Mouse (Mus musculus): ENCODE measurements around the gene Ost4.

DNA sequence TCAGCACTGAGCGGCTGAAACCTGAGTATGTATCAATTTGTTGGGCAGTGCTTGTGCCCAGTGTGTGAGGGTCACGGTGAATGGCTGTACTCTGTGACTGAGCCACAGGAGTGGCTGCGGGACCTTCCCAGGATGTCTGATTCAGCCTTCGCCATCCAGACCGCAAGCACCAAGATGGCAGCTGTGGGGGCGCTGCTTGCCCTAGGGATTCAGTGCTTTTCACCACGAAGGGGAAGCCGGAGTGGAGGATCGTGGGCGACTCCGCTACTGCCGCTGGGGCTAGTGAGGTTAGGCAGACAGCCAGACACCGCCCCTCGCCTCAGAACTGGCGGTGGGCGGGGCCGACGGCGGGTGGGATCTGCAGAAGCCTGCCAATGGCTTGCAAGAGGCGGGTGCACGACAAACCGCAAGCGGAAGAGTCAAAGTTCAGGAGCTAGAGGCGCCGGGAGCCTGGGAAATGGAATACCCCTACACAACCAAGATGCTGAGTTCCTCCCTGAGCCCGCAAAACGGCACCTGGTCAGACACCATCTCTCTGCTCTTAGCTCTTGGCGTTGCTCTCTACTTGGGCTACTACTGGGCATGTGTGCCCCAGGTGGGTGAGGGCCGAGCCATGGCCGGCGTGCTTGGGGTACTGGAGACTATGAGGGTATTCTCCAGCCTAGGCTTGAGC lies 42.2 kb upstream of the Ost4 start:
- TF ChIP-seq RCOR1 (IDR thresholded peaks at IDR 0.05; ENCODE audit: low read depth, low read length) (peak; percentile 47; the same call in 1 of the 2 replicates), CTCF (IDR thresholded peaks at IDR 0.05 in 2 of 3, conservative IDR thresholded peaks at IDR 0.05 in 1 of 3; ENCODE audit: control insufficient read depth in 1 of 3, insufficient read depth in 1 of 3, low read depth in 2 of 3, low read length in 3 of 3, poor library complexity in 1 of 3, severe bottlenecking in 1 of 3) (peak in 2 of 3 experiments; percentile 26 to 40; a peak in 4 of 6 replicates), POLR2A (IDR thresholded peaks at IDR 0.05; ENCODE audit: control insufficient read depth in 1 of 2, insufficient read depth in 1 of 2, low read depth in 1 of 2, low read length in 2 of 2, poor library complexity in 1 of 2) (peak; percentile 86 to 90), ZNF384 (IDR thresholded peaks at IDR 0.05; ENCODE audit: low read depth, low read length) (no peak), KAT2A (conservative IDR thresholded peaks at IDR 0.05; ENCODE audit: low read depth, low read length) (no peak; the same call in 1 of the 2 replicates), TAL1 (IDR thresholded peaks at IDR 0.05; ENCODE audit: low read length) (no peak), GATA1 (IDR thresholded peaks at IDR 0.05; ENCODE audit: low read depth, low read length) (no peak), MEF2A (IDR thresholded peaks at IDR 0.05; ENCODE audit: extremely low read depth, insufficient replicate concordance, low read depth, low read length, poor library complexity, severe bottlenecking) (no peak), MYC (IDR thresholded peaks at IDR 0.05; ENCODE audit: low read depth, low read length) (peak; percentile 30; the same call in 1 of the 2 replicates), MAFK (IDR thresholded peaks at IDR 0.05; ENCODE audit: borderline replicate concordance, low read depth, low read length) (no peak)
